Mouse (Mus musculus): Measurements from ENCODE around the gene Atp6v0a4. TPM values are rescaled to one million over a fixed set of nuclear protein-coding genes. Genes with fewer than 3 reads are reported as not detected.

Gene Atp6v0a4
- 1 to 10 TPM; 3.5 to 5.1 TPM for total RNA-seq (2021)

DNA sequence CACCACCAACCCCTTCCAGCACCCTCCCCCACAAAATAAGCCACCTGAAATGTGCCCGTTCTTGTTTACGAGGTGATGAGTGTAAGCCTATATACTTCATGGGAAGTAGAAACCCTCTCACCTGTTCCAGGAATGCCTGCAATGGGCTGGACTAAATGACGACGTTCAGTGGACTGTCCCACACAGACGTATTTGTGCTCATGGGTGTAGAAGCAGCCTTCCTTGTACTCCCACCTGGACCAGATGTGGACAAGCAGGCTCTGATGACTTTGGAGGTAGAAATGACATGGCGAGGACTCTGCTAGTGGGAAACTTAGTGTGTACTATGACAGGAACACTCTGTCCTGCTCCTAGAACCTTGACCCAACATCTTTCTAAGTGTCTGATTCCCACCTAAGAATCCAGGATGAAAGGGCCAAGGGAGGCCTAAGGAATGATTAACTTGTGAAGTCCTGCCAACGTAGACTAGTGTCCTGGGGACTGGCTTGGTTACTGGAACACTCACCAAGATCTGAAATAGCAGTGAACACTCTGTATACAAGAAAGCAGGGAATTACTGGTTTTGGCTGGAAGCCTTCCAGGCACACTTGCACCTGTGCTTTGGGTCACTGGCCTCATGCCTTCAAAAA lies at the start of gene Atp6v0a4:
Gene Atp6v0a4 (minus strand): TSS at position 380 of the 629 bp plus-strand sequence.
- intact Hi-C loops (cut with DNase I): no loop called here
- DNase-seq: no peak

- DNase-seq: no peak
- intact Hi-C loops (cut with DNase I): no loop called here
Observed at GRCm38 (mm10) chr6:38165385-38165784, 41.0 kb upstream of the Atp6v0a4 start.

GRCm38 (mm10) chr6:38164705-38165104 lies 40.3 kb upstream of the Atp6v0a4 start:
- DNase-seq: no peak
- intact Hi-C loops (cut with DNase I): loop anchor here (5.0 kb wide), 2 partner anchors 148 to 368 kb away; partner anchors contain the start of gene Fmc1

DNA sequence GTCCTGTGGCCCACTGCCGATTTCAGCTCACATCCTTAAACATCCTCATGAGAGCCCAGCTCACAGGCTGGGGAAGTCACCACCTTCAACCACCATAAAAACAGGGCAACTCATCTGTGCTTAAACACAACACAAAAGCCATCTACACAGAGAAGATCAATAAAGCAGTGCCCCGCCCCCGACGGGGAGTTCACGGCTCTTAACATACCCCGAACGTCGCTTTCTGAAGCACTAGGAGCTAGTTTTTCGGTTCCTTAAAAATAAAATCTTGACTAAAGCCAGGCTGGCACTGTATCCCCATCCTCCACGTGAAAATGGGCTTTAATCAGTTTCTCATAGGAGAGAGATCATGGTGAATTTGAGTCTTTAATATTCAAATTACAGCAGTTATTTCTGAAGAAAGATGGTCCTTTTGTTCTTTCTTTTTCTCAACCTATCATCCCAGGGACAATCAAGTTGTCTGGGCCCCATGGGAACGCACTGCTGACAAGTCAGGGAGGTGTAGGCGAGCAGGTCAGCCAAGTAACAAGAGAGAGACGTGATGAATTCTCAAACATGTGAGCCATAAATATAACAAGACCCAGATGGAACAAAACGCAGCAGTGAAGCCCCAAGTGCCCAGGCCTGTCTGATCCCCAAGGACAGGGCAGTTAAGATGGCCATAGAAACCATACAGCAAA lies 38.6 kb upstream of the Atp6v0a4 start:
- intact Hi-C loops (cut with DNase I): loop anchor here (5.0 kb wide), 2 partner anchors 149 to 369 kb away; partner anchors contain the start of gene Fmc1
- peak in 1 of 2 experiments; percentile 28 for DNase-seq

GRCm38 (mm10) chr6:38160556-38160955 lies 36.2 kb upstream of the Atp6v0a4 start:
- no peak for DNase-seq
- intact Hi-C loops (cut with DNase I): loop anchor here (2.0 to 5.0 kb wide), 3 partner anchors 152 to 372 kb away; partner anchors contain the start of gene Fmc1

DNA sequence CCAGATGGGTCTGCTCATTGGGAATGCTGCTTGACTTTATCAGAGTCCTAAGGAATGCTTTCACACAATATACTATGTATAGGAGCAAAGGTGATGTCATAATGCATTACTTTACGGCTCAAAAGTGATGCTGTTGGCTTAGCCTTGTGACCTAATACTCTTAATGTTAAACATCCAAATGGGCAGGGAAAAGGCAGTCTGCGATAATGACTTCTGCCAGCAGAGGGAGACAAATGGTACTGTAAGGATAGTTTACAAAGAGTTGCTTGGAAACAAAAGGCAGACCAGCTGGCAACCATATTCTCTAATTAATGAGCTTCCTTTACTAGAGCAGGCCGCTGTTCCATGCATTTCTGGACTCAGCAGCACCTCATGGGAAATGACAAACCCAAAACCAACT lies 35.7 kb upstream of the Atp6v0a4 start:
- intact Hi-C loops (cut with DNase I): loop anchor here (2.0 to 5.0 kb wide), 3 partner anchors 152 to 372 kb away; partner anchors contain the start of gene Fmc1
- DNase-seq: peak; percentile 93 to 97

GRCm38 (mm10) chr6:38159576-38159975 lies 35.2 kb upstream of the Atp6v0a4 start:
- no peak for DNase-seq
- intact Hi-C loops (cut with DNase I): loop anchor here (2.0 to 5.0 kb wide), 2 partner anchors 95 to 152 kb away; partner anchors contain the start of gene D630045J12Rik

GRCm38 (mm10) chr6:38157925-38158324 lies 33.5 kb upstream of the Atp6v0a4 start:
- intact Hi-C loops (cut with DNase I): loop anchor here (2.0 to 5.0 kb wide), 2 partner anchors 97 to 151 kb away; partner anchors contain the start of gene D630045J12Rik
- no peak for DNase-seq

- intact Hi-C loops (cut with DNase I): loop anchor here (5.0 kb wide), 1 partner anchor 149 kb away; no protein-coding TSS in a partner anchor
- no peak for DNase-seq
Observed at GRCm38 (mm10) chr6:38156204-38156603, 31.8 kb upstream of the Atp6v0a4 start.

DNA sequence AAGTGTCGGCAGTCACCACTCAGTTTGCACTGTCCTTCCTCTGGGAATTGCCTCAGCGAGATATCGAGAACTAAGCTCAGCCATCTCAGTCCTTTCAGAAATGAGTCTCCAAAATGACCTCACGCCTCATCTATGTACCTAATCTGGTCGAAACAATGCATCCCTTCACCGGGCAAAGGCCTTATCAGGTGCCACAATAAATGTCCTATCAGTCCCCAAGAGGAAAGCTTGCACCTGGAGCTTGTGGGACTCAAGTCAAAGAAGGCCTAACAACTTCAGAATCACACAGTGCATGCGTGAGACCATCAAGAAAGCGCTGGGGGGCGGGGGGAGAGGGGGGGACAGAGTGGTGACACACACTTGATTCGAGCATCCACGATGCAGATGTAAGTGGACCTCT lies 27.9 kb upstream of the Atp6v0a4 start:
- no peak for DNase-seq
- intact Hi-C loops (cut with DNase I): no loop called here

GRCm38 (mm10) chr6:38149483-38149882 lies 25.1 kb upstream of the Atp6v0a4 start:
- intact Hi-C loops (cut with DNase I): no loop called here
- no peak for DNase-seq

- DNase-seq: no peak
- intact Hi-C loops (cut with DNase I): no loop called here
Observed at GRCm38 (mm10) chr6:38148626-38149025, 24.2 kb upstream of the Atp6v0a4 start.

DNA sequence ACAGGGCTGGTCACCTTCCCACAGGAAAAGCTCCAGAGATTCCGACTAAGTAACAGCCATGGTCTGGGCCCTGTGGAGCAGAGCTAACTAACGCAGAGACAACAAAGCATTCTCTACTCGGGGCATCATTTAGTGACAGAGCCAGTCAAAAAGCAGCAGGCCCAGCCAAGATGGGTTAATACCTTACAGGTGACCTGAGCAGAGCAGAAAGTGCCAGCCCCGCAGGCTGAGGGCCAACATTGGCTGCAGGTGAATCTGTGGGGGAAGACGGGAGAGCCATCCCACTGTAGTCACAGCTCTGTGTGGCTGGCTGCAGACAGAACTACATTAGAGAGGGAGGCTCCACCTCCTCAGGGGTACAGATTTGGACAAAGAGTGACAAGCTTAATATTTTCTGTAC lies 22.9 kb upstream of the Atp6v0a4 start:
- intact Hi-C loops (cut with DNase I): no loop called here
- DNase-seq: no peak

DNA sequence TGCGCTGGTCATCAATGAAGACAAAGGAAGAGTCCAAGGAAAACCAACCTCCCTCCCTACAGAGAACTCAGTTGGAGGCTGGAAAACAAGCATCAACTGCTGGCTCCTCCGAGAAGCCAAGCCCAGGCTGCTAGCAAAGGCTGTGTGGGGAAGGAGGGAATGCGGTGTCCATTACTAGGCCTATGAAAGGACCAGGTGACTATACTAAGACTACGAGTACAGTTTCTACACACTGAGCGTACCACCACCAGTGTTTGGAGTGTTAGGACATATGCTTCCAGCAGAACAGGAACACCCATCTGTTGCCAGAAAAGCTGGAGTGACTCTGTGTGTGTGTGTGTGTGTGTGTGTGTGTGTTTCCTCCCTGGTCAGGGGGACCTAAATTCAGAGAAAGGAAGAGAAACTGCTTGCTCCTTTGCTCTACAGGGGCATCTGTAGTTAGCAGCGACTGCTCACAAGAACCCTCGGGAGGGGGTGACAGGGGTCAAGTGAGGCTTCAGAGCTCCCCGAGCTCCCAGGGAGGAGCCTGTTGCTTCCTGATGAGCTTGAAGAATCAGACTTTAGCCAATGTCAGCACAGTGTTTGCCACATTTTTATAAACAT lies 21.2 kb upstream of the Atp6v0a4 start:
- DNase-seq: peak; percentile 43 to 63
- intact Hi-C loops (cut with DNase I): no loop called here

- intact Hi-C loops (cut with DNase I): no loop called here
- DNase-seq: peak; percentile 86
Observed at GRCm38 (mm10) chr6:38144161-38144998, 20.0 kb upstream of the Atp6v0a4 start.

DNA sequence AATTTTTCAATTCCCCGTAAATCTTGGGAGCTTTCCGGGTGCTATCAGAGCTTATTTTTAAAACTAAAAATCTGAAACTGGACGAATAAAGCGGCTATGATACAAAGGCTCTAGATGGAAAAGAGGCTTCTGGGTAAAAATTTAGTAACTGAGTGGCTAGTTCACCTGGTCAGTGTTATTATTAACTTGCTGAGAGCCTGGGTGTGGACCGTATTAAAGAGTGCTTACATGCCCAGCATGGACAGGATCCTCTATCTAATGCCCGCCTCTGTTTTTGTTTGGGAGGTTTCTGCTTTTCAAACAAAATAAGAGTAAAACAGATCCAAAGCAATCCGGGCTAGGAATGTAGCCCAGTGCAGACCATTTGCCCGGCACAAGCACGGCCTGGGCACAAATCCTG lies 16.0 kb upstream of the Atp6v0a4 start:
- intact Hi-C loops (cut with DNase I): no loop called here
- DNase-seq: no peak

- DNase-seq: no peak
- intact Hi-C loops (cut with DNase I): no loop called here
Observed at GRCm38 (mm10) chr6:38139086-38139485, 14.7 kb upstream of the Atp6v0a4 start.

DNA sequence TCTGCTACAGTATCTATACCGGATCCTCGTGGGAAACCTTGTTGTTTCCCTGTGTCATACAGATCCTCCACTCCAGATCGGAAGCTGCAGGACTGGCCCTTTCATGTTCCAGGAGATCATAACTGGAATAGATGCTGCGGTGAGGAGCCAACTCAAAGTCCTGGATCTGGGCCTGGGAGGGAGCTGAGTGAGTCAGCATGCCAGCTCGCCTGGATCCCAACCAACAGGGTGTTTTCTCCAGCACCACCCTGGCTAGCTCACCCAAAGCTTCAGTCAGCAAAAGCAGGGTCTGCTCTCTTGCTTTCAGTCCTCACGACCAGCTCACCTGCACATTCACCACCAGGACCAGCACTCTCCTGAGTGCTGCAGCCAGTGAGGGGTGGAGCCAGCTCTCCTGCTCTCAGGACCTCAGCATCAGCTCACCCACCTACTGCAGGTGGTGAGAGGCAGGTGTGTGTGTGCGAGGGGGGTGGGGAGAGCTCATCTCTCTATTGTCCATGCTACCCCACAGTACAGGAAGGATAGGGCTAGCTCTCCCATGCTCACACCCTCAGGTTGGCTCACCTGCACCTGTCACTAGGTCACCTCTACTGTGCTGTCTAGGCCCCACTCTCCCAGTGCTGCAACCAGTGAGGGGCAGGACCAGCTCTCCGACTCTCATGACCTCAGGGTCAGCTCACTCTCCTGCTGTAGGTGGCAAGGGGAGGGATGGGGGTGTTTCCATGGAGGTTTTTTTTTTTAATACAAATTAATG lies 10.6 kb upstream of the Atp6v0a4 start:
- intact Hi-C loops (cut with DNase I): loop anchor here (5.0 kb wide), 1 partner anchor 63 kb away; no protein-coding TSS in a partner anchor
- DNase-seq: peak; percentile 74 to 75

DNA sequence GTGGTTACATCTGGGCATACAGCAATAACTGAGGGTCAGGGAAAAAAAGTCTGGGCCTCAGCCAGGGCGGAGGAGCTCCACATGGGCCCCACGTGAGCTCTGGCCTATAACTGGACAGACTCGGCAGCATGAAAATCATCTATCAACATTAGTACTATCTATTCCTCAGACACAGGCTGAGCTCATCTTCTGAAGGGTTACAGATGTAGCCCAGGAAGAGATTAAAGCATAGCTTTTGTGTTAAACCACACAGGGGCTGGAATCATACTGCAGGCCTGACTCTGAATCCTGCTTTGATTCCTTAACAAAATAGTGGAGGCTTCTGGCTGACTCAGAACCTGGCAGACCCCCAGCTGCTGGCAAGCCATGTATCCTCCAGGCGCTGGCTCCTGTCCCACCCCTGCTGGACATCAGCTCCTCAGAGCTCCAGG lies 7.4 kb upstream of the Atp6v0a4 start:
- DNase-seq: peak; percentile 76 to 78
- intact Hi-C loops (cut with DNase I): loop anchor here (5.0 kb wide), 1 partner anchor 60 kb away; no protein-coding TSS in a partner anchor
